Mouse (Mus musculus) activated CD4-positive, CD25-positive, alpha-beta regulatory T cell, adult 4 months (primary cell): ENCODE results near the gene Mapkapk2. TPM values are rescaled to one million over a fixed set of nuclear protein-coding genes. Genes with fewer than 3 reads are reported as not detected.

Source experiments
- ATAC-seq: one replicate; pipeline ENCODE4 v1.8.0; 2017
- polyA plus RNA-seq, 2 experiments: library from polyadenylated mRNA; unstranded; fragments of 100-300 nt; shearing (Covaris generic); gene quantifications; one replicate each; pipeline ENCODE4 v1.2.1; 2017

Mapkapk2 gene
- polyA plus RNA-seq, 2 experiments from 2014 or later: 11.5 to 11.9 TPM

DNA sequence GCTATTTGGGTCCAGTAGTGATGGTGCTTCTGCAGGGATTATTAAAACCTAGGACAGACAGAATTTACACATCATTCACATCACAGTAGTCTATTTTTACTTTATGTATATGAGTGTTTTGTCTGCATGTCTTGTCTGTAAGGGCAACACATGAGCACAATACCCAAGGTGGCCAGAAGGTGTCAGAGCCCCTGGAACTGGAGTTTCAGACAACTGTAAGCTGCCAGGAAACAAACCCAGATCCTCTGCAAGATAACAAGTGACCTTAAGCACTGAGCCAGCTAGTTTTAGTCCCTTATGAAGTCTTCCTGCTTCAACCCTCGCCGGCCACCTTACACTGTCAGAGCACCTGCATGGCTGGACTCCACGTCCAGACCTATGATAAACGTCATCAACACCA lies 17.9 kb downstream of the Mapkapk2 start:
- peak; percentile 58 for ATAC-seq

DNA sequence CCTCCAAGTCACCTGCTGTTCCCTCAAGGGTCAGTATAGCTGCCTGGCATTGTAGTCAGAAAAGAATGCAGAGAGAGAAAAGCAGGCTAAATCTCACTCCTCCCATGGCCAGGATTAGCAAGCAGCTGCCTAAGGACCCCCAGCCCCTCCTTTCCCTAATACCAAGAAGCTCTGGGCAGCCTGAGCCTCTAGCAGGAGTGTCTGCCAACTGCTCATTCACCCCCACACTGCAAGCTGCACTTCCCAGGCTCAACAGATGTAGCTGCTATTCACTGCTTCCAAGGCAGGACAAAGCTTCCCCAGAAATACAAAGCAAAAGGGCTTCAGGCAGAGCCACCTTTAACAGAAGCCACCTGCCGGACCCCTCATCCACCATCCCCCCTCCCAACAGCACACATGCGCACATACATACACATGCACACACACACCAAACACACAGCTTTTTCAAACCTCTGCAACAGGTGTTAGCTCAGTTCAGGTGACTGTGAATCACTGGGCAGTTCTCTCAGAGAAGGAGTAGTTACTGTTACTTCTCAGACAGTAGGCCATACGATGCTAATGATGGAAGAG lies 18.8 kb downstream of the Mapkapk2 start:
- ATAC-seq: no peak

DNA sequence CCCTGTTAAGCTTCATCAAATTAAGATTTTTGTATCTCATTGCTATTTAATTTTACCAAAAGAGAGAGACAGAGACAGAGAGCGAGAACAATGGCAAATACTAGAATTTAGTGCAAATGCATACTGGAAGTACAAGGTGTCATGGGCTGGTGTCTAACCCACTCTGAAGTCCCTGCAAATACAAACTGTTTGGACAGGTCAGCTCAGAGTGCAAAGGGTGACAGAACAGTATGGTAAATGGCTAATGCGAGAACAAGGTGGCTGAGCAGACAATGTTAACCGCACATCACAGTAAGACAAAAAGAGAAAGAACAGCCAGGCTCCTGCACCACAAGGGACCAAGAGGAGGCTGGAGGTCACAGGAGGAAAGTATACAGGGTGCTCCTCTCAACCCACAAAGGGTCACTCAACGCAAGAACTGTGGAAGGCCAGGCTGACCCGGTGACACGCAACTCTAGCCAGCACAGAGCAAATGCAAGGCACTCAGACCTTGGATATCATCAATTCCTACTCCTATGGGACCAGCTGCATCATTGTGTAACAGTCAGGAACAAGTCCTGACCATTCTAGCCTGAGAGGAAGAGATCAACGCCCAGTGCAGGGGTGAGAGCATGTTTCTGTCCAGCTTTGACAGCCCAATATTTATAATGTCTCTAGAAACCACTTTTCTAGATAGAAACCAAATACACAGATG lies 22.4 kb downstream of the Mapkapk2 start:
- no peak for ATAC-seq

DNA sequence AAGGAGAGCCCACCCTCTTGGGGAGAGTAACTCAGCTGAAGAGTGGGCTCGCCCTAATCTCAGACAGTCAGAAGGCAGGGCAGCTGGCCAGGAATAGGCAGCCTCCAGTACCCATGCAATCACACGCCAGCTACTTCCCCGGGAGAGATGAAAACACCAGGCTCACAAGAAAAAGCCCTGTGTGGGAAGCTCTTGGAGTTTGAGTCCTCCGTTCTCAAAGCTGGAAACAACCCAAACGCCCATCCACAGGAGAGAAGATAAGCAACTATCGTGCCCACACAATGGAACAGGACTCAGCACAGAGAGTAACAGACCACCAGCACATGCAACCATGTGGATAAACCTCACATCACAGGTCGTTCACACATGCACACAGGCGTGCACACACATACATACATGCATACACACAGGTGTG lies 23.1 kb downstream of the Mapkapk2 start:
- no peak for ATAC-seq

DNA sequence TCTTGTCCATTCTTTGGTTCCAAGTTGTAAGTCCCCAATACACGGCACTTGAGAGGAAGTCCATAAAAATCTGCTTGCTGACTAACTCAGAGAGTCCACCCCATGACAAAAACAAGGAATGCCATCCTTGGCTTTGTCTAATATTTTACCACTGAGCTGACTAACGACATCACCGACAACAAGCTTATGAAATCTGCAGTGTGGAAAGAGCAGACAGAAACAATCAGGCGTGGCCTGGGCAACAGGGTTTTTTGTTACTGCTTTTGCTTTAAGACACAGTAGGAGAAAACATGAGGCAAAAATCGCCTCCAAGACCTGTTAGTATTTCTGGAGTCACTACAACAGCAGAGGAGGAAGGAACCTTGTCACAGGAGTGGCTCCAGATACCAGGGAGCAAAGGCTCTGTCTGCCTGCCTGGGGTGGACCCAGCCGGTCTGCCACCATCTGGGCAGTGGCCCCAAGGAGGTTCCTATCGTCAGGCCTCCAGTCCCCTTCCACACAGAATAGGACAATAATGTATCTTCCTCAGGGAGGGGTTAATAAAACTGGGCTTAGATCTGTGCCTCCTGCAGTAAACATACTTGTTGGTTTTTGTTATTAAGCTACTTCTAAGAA lies 25.1 kb downstream of the Mapkapk2 start:
- no peak for ATAC-seq

DNA sequence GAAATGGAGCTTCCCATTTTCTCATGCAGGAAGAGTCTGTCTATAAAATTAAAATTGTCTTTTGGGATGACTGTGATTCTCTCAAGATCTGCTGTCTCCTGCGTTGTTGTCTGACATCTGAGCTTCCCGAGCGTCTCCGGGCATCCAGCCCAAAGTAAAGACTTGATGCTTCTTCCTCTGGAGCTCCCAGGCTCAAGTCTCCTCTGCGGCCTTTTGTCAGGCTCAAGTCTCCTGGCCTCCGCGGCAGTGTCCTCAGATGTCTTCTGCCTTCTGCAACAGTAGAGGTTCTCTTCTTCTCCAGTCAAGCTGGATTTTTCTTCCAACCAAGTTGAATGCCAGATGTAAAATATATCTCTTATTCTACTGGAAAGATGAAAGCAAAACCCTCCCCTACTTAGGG lies 28.6 kb downstream of the Mapkapk2 start:
- no peak for ATAC-seq

DNA sequence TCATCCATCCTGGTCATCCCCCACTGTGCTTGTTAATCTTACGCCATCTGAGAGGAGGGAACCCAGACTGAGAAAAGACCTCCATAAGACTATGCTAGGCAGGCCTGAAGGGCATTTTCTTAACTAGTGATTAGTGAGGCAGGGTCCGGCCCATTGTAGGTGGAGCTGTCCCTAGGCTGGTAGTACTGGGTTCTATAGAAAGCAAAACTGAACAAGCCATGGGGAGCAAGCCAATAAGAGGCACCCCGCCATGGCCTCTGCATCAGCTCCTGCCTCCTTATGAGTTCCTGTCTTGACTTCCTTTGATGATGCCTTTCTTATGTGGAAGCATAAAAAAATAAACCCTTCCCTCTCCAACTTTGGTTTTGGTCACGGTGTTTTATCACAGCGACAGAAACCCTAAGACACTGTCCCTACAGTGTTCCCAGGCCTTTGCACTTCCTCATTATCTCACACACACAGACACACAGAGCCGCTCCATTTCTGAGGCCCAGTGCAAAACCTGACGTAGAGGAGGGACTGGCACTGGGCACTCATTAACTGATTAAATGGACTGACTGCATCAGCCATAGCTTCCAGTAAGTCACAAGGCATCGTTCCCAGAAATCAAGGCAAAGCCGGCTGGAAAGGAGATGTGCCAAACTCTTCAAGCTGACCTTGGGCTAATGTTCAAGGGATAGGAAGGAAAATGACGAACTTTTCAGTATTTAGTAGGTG lies 29.5 kb downstream of the Mapkapk2 start:
- no peak for ATAC-seq

DNA sequence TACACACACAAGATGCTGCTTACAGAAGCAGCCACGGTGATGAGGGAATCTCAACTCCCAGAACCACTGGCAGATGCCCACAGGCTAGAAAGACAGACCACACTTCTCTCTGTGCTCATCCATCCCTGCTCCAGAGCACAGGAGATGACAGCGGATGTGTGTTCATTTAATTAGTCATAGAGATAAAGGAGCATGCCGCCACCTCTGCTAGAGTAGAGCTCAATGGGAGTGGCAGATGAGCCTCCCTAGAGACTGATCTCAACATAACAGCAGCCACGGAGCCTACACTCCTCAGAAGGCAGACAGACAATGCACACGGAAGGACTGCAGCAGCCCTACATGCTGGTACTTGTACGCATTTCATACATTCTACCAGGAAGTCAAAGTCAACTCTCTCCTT lies 33.4 kb downstream of the Mapkapk2 start:
- no peak for ATAC-seq

DNA sequence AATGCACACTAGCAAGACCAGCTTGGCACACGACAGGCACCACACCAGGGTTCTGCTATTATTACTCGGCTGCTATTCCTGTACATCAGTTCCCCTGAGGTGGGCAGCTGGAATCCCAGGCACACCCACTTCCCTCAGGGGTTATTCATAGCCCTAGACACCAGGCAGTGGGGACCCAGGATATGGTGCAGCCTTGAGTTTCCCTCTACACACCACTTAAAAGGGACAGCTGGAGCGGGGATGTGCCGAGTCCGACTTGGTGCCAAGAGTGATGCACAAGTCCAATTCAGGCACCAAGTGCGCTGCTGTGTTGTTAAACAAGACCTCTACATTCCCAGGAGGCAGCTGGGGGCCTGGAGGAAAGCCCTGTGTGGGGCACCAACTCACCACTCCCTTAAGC lies 34.8 kb downstream of the Mapkapk2 start:
- ATAC-seq: no peak

DNA sequence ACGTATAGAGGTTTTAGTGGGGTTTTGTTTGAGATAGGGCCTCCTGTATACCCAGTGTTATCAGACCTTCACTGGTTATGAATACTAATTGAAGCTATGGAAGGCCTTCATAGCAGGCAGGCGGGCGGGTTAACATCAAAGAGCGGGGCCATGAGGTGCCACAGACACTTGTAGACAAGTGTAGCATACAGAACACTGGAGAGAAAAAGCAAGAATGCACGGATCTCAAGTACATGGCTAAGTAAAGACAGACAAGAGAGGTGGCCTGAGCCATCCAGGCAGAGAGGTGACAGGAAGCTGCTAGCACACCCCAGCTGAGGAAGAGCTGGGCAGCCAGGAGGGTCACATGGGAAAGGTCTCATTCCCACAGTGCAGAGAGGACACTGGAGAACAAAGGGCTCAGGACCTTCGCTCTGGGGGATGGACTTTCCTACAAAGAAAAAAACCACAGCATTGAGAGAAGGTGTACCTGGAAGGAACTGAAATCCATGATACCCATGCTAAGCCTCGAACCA lies 35.8 kb downstream of the Mapkapk2 start:
- no peak for ATAC-seq

DNA sequence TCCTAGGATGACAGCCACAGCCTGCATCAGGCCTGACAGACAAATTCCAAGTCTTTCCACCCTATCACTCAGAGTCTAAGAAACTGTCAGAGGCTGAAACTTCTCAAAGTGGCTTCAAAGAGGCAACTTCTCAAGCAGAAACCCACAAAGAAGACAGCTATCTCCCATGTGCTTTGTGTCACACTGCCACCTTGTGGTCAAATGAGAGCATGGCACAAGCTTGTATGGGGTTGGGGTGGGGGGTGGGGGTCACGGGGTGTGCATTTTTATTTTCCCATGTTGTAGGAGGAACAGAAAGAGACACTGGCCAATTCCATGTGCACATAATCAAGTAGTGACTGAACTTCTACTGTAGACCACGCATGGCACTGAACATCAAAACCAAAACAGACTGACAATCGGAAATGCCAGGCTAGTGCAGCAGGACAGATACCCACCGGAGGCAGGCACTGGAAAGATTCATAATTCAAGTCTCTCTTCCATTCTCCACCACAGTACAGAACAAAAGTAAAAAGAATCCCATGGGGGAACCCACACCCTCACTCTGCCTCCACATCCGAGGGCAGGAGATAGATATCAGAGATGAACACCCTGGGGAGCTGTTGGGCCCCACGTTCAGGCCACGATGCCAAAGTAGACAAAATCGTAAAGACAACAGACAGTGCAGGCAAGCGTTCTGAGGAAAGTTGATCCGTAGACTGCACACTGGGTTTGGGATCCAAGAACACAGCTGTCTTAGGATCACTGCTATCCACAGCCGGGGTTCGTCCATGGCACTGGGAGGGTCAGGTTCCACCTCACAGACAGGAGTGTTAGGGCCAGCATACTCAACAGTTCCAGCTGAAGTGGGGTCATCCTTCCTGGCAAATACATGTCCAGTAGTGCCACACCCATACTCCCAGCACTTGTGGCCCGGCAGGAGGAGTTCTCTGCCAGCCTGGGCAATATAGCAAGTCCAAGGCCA lies 37.1 kb downstream of the Mapkapk2 start:
- peak; percentile 68 for ATAC-seq

DNA sequence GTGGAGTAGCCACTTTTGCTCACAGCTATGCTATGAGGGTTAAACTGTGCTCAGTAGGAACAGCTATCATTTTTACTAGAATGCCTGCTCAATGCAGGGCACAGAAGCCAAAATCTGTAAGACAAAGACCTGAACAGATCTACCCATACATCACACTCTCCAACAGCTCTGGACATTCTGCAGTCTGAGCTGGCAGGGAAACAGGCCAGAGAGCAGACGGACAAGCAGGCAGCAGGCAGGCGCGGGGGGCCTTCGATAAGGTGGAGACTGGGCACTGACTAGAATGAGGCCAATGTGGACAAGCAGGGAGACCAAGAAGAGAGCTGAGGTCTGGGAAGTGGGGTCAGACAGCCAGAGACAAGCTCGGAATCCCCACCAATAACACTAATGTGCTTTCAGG lies 37.8 kb downstream of the Mapkapk2 start:
- no peak for ATAC-seq

DNA sequence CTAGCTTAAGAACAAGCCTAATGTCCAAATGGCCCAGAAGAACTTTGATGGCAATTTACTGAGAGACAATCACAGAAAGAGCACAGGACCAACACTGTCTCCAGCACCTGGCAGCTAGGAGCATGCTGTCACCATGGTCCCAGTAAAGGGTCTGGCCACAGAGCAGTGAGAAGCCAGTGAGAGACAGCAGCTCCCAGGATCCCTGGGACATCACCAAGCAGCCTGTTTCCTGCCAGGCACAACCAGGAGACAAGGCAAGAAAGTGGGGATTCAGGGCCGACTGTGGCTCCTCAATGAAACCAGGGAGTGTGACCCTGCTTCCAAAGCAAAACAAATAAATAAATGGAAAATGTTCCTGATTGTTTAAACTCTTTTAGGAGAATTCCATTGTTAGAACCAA lies 38.2 kb downstream of the Mapkapk2 start:
- no peak for ATAC-seq

DNA sequence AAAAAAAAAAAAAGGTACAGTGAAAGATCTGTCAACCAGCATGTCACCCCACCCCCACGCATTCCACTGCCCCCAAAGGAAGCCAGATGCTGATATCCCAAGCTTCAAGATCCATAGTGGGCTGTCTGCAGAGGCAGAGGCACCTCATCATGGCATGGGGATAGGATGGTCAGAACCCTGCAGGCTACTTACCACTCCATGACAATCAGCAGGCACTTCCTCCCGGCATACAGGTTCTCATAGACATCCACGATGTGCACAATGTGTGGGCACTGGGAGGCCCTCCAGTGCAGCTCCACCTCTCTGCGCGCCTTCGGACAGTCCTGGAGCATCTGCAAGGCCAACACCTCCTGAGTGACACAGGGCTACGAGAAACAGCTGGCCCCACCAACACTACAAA lies 39.2 kb downstream of the Mapkapk2 start:
- no peak for ATAC-seq

DNA sequence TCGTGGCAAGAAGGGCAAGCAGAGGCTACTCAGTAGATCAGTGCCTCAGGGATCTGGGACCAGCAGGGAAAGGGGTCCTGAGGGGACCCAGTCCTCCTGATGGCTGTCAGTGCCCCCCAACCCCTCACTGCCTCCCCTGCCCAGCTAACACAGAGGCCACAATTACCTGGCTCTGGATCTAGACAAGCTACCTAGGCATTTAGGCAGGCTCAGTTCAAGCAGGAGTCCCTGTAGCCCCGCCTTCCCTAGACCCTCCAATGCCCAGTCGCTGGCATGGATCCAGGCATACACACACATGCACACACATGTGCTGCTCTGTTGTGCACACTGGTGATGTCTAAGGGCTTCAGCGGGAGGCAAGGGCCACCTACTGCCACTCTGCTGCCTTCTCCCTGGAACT lies 43.4 kb downstream of the Mapkapk2 start:
- ATAC-seq: no peak

DNA sequence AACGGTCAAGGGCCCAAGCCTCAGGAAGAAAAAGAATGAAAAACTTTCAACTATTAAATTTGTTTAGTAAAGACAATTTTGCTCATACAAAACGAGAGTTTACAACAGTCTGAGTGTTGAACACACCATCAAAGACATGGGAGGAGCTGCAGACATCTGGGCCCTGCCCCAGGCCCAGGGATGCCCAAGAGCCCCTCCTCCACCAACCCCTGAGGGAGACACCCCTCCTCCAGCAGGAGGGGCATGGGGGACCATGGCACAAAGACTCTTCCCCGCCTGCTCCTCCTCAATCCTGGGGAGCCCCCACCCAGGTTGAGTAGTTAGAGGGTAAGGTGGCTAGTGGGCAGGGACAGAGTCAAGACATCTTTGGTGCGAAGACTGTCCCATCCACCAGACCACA lies 44.0 kb downstream of the Mapkapk2 start:
- ATAC-seq: no peak

DNA sequence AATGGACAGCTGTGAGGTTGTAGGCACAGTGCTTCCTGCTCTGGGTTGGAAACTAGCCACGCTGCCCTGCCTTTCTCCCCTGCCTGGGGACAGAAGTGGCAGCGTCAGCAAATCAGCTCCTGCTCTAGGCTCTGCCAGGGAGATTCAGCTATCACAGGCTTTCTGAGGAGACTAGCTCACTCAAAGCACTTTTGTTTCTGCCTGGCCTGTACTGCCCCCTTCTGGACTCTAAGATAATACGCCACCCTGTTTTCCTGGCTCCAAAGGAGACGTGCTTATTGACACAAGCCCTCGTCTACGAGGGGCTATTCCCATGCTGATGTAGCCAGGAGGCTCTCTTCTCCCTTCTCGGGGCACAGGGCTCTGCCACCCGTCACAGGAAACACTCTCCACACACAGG lies 44.4 kb downstream of the Mapkapk2 start:
- peak; percentile 72 for ATAC-seq

DNA sequence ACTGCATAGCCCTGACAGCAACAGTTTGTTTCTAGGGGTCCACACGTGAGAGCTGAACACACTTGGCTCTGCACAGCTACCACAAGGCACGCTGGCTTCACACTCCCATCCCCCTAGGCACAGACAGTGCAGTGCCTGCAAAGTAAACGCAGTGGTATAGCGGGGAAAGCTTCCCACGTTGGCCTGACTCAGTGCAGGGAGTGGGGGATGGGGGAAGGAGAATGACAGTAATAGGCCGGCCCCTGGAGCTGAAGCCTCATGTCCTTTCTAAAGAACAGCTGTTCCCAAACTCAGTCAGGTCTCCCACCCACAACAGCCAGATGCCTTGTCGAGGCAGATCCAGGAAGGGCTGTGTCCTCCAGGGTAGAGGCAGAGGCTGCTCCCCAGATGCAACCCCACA lies 46.6 kb downstream of the Mapkapk2 start:
- ATAC-seq: no peak

DNA sequence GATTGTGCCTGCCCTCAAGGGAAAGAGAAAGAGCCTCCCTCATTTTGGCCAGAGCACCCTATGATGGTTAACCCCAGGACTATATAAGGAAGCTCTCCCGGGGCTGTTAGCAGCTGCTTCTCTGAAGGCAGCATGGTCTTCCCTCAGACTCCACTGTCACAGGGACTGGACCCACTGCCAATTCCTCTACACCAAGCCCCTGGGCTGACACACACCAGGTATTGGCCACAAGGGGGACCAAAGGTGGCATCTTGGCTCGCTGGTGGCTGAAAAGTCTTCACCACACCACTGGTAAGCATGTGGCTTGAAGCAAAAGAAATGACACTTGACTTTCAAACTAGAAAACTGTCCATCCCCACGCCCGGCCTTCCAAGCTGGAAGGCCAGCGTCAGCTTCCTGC lies 47.0 kb downstream of the Mapkapk2 start:
- ATAC-seq: no peak

DNA sequence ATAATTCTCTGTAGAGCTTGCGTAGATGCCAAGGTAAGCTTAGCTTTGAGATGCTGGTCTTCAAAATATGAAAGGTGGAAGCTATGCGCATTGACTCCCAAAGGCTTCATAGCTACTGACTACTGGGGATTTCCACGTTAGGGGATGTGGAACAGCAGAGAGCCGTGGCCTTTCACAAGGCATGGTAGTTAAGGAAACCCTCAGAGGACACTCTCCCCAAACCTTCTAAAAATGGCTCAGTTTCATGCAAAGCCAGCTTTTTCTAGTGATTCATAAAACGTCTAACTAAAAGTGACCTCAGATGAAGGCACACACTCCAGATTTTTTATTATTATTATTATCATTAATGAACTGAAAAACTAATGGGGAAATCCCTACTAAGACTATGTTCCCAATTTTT lies 47.6 kb downstream of the Mapkapk2 start:
- no peak for ATAC-seq

DNA sequence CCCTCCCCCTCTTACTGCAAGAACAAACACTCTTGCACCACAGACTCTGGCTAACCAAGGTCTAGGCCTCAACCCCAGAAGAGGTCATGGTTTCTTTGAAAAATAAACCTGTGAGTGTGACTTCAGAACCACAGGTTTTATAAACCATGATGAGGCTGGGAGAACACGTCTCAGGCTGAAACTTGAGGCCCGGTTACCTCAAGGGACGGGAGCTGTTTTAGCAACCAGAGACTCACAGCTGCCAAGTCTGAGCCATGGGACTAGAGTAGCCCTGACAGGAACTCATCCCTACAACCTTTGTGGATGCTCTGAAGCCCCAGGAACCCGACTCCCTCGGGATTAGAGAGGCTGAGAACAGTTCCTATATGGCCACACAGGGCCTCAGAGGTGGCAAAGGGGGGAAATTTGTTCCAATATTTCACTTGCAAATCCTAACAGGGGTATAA lies 48.2 kb downstream of the Mapkapk2 start:
- no peak for ATAC-seq

DNA sequence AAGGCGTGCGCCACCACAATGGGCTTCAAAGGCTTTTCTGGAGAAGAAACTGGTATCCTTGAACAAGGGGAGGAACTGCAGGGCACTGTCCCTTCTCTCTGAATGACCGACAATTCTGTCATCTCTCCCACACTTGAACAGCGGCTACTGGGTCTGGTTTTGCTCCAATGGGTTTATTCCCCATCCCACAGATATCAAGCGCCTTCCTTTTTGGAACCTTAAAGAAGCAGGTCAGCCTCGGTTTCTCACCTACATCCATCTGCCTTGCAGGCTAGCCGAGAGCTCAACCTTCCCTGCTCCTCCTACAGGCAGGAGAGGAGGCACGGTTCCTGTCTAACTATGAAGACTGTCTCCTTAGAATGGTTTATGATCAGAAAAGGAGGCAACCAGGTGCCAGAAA lies 48.7 kb downstream of the Mapkapk2 start:
- no peak for ATAC-seq
